Mouse (Mus musculus) intestine, embryonic 16.5 days (tissue): ENCODE measurements around the gene Zfp787. TPM values are rescaled to one million over a fixed set of nuclear protein-coding genes. Genes with fewer than 3 reads are reported as not detected.

Experiments
- ATAC-seq: fragments of 200-750 bp; cut with Nextera tagmentation; 2 replicates; pipeline ENCODE4 v1.8.0; 2017; ENCODE audit warnings: moderate TSS enrichment, moderate library complexity
- H3K27ac ChIP-seq: fragments of 300-500 bp; sonication (generic); 2 replicates; pipeline ENCODE4 v1.5.1; 2014; ENCODE audit warnings: mild to moderate bottlenecking, low read length
- H3K27me3 ChIP-seq: fragments of 300-500 bp; sonication (generic); replicated peaks from 2 replicates; pipeline ENCODE4 v1.6.1; 2014; ENCODE audit warnings: low read length, control low read depth, mixed read lengths; ENCODE audit not compliant: control insufficient read depth, insufficient read depth
- H3K36me3 ChIP-seq: fragments of 300-500 bp; sonication (generic); 2 replicates; pipeline ENCODE4 v1.6.1; 2014; ENCODE audit warnings: low read length, control low read depth; ENCODE audit not compliant: control insufficient read depth, insufficient read depth
- H3K4me1 ChIP-seq: fragments of 300-500 bp; sonication (generic); 2 replicates; pipeline ENCODE4 v1.6.1; 2014; ENCODE audit warnings: low read length, control low read depth, mixed read lengths; ENCODE audit not compliant: control insufficient read depth, insufficient read depth
- H3K4me2 ChIP-seq: fragments of 300-500 bp; sonication (generic); 2 replicates; pipeline ENCODE4 v1.6.1; 2014; ENCODE audit warnings: low read depth, low read length, control low read depth
- H3K4me3 ChIP-seq: fragments of 300-500 bp; sonication (generic); 2 replicates; pipeline ENCODE4 v1.5.1; 2014; ENCODE audit warnings: mild to moderate bottlenecking, low read length
- H3K9ac ChIP-seq: fragments of 300-500 bp; sonication (generic); 2 replicates; pipeline ENCODE4 v1.6.1; 2014; ENCODE audit warnings: low read depth, low read length
- H3K9me3 ChIP-seq: fragments of 300-500 bp; sonication (generic); 2 replicates; pipeline ENCODE4 v1.6.1; 2016; ENCODE audit warnings: low read length, control low read depth; ENCODE audit not compliant: control insufficient read depth
- WGBS: fragments of 180-500 bp; shearing (Covaris S2); extraction: QIAGEN DNeasy Blood & Tissue Kit; methylation state at CpG from one replicate; pipeline ENCODE4 v1.1.7; 2014; 5-methylcytosine and 5-hydroxymethylcytosine counted together
- polyA plus RNA-seq: library from polyadenylated mRNA; unstranded; fragments of >200 nt; fragmentation: Nextera tagmentation; extraction: Ambion mirVana; gene quantifications from 2 replicates; pipeline ENCODE4 v1.2.1, GENCODE M21; 2015

Gene Zfp787
- polyA plus RNA-seq, 1 experiment from 2014 or later = 20.6 TPM

- H3K4me2 ChIP-seq = peak overlapping the region; percentile 78
- no peaks in the 10 kb centered on the region for H3K9me3 ChIP-seq
- peak overlapping the region; percentile 93 for H3K27ac ChIP-seq
- WGBS = under 1% methylated on average over 84 of the region's 85 CpGs
- peak; percentile 73 for ATAC-seq
- H3K36me3 ChIP-seq = no peaks in the 10 kb centered on the region
- H3K4me1 ChIP-seq = peaks cover 31% of the 10 kb centered on the region
- peak overlapping the region; percentile 80 for H3K4me3 ChIP-seq
- no peaks in the 10 kb centered on the region for H3K27me3 ChIP-seq
- H3K9ac ChIP-seq = peak overlapping the region; percentile 88
These were observed 545 bp downstream of the Zfp787 start for GRCm38 (mm10) chr7:6155031-6155872.

- peak overlapping the region; percentile 78 for H3K4me2 ChIP-seq
- ATAC-seq = no peak
- H3K27ac ChIP-seq = peak overlapping the region; percentile 93
- peak overlapping the region; percentile 80; the same call in 1 of the 2 replicates for H3K4me3 ChIP-seq
- H3K36me3 ChIP-seq = no peaks in the 10 kb centered on the region
- H3K4me1 ChIP-seq = peaks cover 31% of the 10 kb centered on the region
- peak overlapping the region; percentile 88; the same call in 1 of the 2 replicates for H3K9ac ChIP-seq
- WGBS = 57% methylated on average over 5 of the region's 5 CpGs
- H3K9me3 ChIP-seq = no peaks in the 10 kb centered on the region
- H3K27me3 ChIP-seq = no peaks in the 10 kb centered on the region
These were observed 1.6 kb downstream of the Zfp787 start for GRCm38 (mm10) chr7:6154164-6154563.

- no peaks in the 10 kb centered on the region for H3K9me3 ChIP-seq
- ATAC-seq = no peak
- H3K4me2 ChIP-seq = no peak overlapping the region
- H3K4me1 ChIP-seq = peaks cover 37% of the 10 kb centered on the region
- no peaks in the 10 kb centered on the region for H3K27me3 ChIP-seq
- 87% methylated on average over 3 of the region's 3 CpGs for WGBS
- no peak overlapping the region for H3K4me3 ChIP-seq
- no peak overlapping the region for H3K27ac ChIP-seq
- H3K36me3 ChIP-seq = no peaks in the 10 kb centered on the region
- H3K9ac ChIP-seq = no peak overlapping the region
These were observed 2.7 kb downstream of the Zfp787 start for GRCm38 (mm10) chr7:6153131-6153530.

- no peaks in the 10 kb centered on the region for H3K36me3 ChIP-seq
- WGBS = 85% methylated on average over 3 of the region's 3 CpGs
- H3K4me1 ChIP-seq = peaks cover 42% of the 10 kb centered on the region
- H3K9ac ChIP-seq = no peak overlapping the region
- H3K9me3 ChIP-seq = no peaks in the 10 kb centered on the region
- no peaks in the 10 kb centered on the region for H3K27me3 ChIP-seq
- no peak for ATAC-seq
- H3K4me2 ChIP-seq = no peak overlapping the region
- no peak overlapping the region for H3K4me3 ChIP-seq
- H3K27ac ChIP-seq = no peak overlapping the region
These were observed 3.8 kb downstream of the Zfp787 start for GRCm38 (mm10) chr7:6152036-6152435.

GRCm38 (mm10) chr7:6151266-6151665 lies 4.5 kb downstream of the Zfp787 start:
- ATAC-seq = no peak
- H3K36me3 ChIP-seq = no peaks in the 10 kb centered on the region
- no peak overlapping the region for H3K9ac ChIP-seq
- no peak overlapping the region for H3K4me3 ChIP-seq
- H3K4me1 ChIP-seq = peaks cover 44% of the 10 kb centered on the region
- H3K9me3 ChIP-seq = no peaks in the 10 kb centered on the region
- no peaks in the 10 kb centered on the region for H3K27me3 ChIP-seq
- no peak overlapping the region for H3K4me2 ChIP-seq
- no peak overlapping the region for H3K27ac ChIP-seq
- WGBS = 92% methylated on average over 1 of the region's 1 CpGs

- Histone ChIP-seq H3K4me2 (no peak overlapping the region), H3K4me1 (peaks cover 34% of the 10 kb centered on the region), H3K9me3 (no peaks in the 10 kb centered on the region), H3K9ac (0 out of 2 replicates have a peak overlapping the region, but pooled peaks have one; percentile 3), H3K27ac (0 out of 2 replicates have a peak overlapping the region, but pooled peaks have one; percentile 10), H3K36me3 (no peaks in the 10 kb centered on the region; the same call in 1 of the 2 replicates), H3K27me3 (no peaks in the 10 kb centered on the region), H3K4me3 (no peak overlapping the region)
- peak; percentile 51 for ATAC-seq
- WGBS = 55% methylated on average over 5 of the region's 5 CpGs
These were observed 8.1 kb downstream of the Zfp787 start for GRCm38 (mm10) chr7:6147688-6148087.

GRCm38 (mm10) chr7:6146982-6147325 lies 8.8 kb downstream of the Zfp787 start:
- Histone ChIP-seq H3K4me3 (no peak overlapping the region), H3K27me3 (no peaks in the 10 kb centered on the region), H3K4me1 (peaks cover 32% of the 10 kb centered on the region), H3K27ac (0 out of 2 replicates have a peak overlapping the region, but pooled peaks have one; percentile 15), H3K9me3 (no peaks in the 10 kb centered on the region), H3K9ac (no peak overlapping the region), H3K36me3 (no peaks in the 10 kb centered on the region; the same call in 1 of the 2 replicates), H3K4me2 (no peak overlapping the region)
- ATAC-seq = peak; percentile 32; the same call in 1 of the 2 replicates
- 52% methylated on average over 2 of the region's 2 CpGs for WGBS

GRCm38 (mm10) chr7:6146194-6146981 lies 9.4 kb downstream of the Zfp787 start:
- H3K9me3 ChIP-seq = no peaks in the 10 kb centered on the region
- 76% methylated on average over 7 of the region's 7 CpGs for WGBS
- H3K36me3 ChIP-seq = peaks cover under 1% of the 10 kb centered on the region; the same call in 1 of the 2 replicates
- peaks cover 29% of the 10 kb centered on the region for H3K4me1 ChIP-seq
- no peak overlapping the region for H3K4me3 ChIP-seq
- peak overlapping the region; percentile 43; the same call in 1 of the 2 replicates for H3K27ac ChIP-seq
- no peak overlapping the region; the same call in 1 of the 2 replicates for H3K9ac ChIP-seq
- H3K27me3 ChIP-seq = no peaks in the 10 kb centered on the region
- no peak overlapping the region for H3K4me2 ChIP-seq
- 0 out of 2 replicates have a peak, but pooled peaks have one; percentile 5 for ATAC-seq
